Mouse (Mus musculus): ENCODE data around the gene Bmi1.

GRCm38 (mm10) chr2:18680501-18680900 is 3.7 kb downstream of the Bmi1 start:
- TF ChIP-seq POLR2A (IDR thresholded peaks at IDR 0.05; ENCODE audit: insufficient read depth, low read length) (no peak), CTCF (IDR thresholded peaks at IDR 0.05; ENCODE audit: low read depth, low read length) (no peak), EP300 (IDR thresholded peaks at IDR 0.05; ENCODE audit: insufficient read depth, low read depth, low read length) (no peak)
